Mouse (Mus musculus) MEL (cell line): ENCODE data around the gene Ube2o. TPM values are rescaled to one million over a fixed set of nuclear protein-coding genes. Genes with fewer than 3 reads are reported as not detected.

Experiments
- DNase-seq: peaks from one replicate; pipeline ENCODE4 v3.0.0; 2011; ENCODE audit warnings: low read depth, low spot score
- H3K27ac ChIP-seq: 2 replicates; pipeline ENCODE4 v1.5.1; 2012; ENCODE audit warnings: low read depth, mild to moderate bottlenecking, control low read depth, low read length, moderate library complexity; ENCODE audit not compliant: control insufficient read depth
- H3K27me3 ChIP-seq, 2 experiments: fragments of 150-350 bp in 1 of 2; sonication (generic) in 1 of 2; 2 replicates each; pipeline ENCODE4 v1.6.1; 2012; ENCODE audit warnings: low read length in 2 of 2, mild to moderate bottlenecking in 2 of 2, improper control_type of control experiment in 1 of 2, moderate library complexity in 1 of 2; ENCODE audit not compliant: insufficient read depth in 2 of 2, control insufficient read depth in 1 of 2
- H3K36me3 ChIP-seq, 2 experiments: 2 replicates each; pipeline ENCODE4 v1.6.1; 2012 to 2014; ENCODE audit warnings: low read length in 2 of 2, improper control_type of control experiment in 1 of 2, inconsistent platforms in 1 of 2, mild to moderate bottlenecking in 1 of 2; ENCODE audit not compliant: insufficient read depth in 2 of 2, control insufficient read depth in 1 of 2
- H3K4me1 ChIP-seq, 2 experiments: fragments of 150-350 bp in 1 of 2; sonication (generic) in 1 of 2; 2 replicates each; pipeline ENCODE4 v1.6.1; 2012; ENCODE audit warnings: low read length in 2 of 2, improper control_type of control experiment in 1 of 2, mild to moderate bottlenecking in 1 of 2; ENCODE audit not compliant: insufficient read depth in 2 of 2, control insufficient read depth in 1 of 2
- H3K4me3 ChIP-seq, 2 experiments: fragments of 150-350 bp in 1 of 2; sonication (generic) in 1 of 2; 2 replicates each; pipeline ENCODE4 v1.5.1; 2012; ENCODE audit warnings: low read depth in 2 of 2, low read length in 2 of 2, mild to moderate bottlenecking in 2 of 2, moderate library complexity in 2 of 2, control low read depth in 1 of 2, improper control_type of control experiment in 1 of 2; ENCODE audit not compliant: control insufficient read depth in 1 of 2, insufficient read depth in 1 of 2
- H3K79me2 ChIP-seq: 2 replicates; pipeline ENCODE4 v1.6.1; 2012; ENCODE audit warnings: mild to moderate bottlenecking, low read length, moderate library complexity; ENCODE audit not compliant: control insufficient read depth, poor library complexity, insufficient read depth
- H3K9ac ChIP-seq: 2 replicates; pipeline ENCODE4 v1.6.1; 2012; ENCODE audit warnings: low read depth, mild to moderate bottlenecking, control low read depth, low read length, moderate library complexity; ENCODE audit not compliant: control insufficient read depth, poor library complexity, severe bottlenecking
- H3K9me3 ChIP-seq: fragments of 150-350 bp; sonication (generic); replicated peaks from 2 replicates; pipeline ENCODE4 v1.6.1; 2012; ENCODE audit warnings: mild to moderate bottlenecking, low read length, improper control_type of control experiment, moderate library complexity; ENCODE audit not compliant: insufficient read depth
- MAX ChIP-seq: IDR thresholded peaks from 2 replicates; pipeline ENCODE4 v1.6.1; 2011; ENCODE audit warnings: low read length, improper control_type of control experiment
- NELFE ChIP-seq: IDR thresholded peaks from 2 replicates; pipeline ENCODE4 v1.6.1; 2011; ENCODE audit warnings: low read depth, low read length, improper control_type of control experiment
- RAD21 ChIP-seq: IDR thresholded peaks from 2 replicates; pipeline ENCODE4 v1.6.1; 2011; ENCODE audit warnings: mild to moderate bottlenecking, low read depth, low read length, improper control_type of control experiment
- polyA plus RNA-seq, 2 experiments: library from polyadenylated mRNA; stranded (reverse) in 1 of 2; unstranded in 1 of 2; fragments of >175 nt in 1 of 2; fragments of >200 nt in 1 of 2; gene quantifications; 2 replicates each; pipeline versions ENCODE4 v1.2.1 to v1.2.4; 2012; ENCODE audit warnings: low replicate concordance in 2 of 2, low read depth in 1 of 2; ENCODE audit not compliant: insufficient read length in 2 of 2, insufficient read depth in 1 of 2, missing spikeins in 1 of 2
- total RNA-seq: library from RNA; depleted of rRNA; stranded (reverse); fragments of 300-350 nt; gene quantifications from 2 replicates; pipeline ENCODE4 v1.2.3, GENCODE M21; 2012; rRNA removed

The Ube2o gene
- total and polyA plus RNA-seq, 3 experiments: 22.9 to 42.8 TPM; not detected in 1

DNA sequence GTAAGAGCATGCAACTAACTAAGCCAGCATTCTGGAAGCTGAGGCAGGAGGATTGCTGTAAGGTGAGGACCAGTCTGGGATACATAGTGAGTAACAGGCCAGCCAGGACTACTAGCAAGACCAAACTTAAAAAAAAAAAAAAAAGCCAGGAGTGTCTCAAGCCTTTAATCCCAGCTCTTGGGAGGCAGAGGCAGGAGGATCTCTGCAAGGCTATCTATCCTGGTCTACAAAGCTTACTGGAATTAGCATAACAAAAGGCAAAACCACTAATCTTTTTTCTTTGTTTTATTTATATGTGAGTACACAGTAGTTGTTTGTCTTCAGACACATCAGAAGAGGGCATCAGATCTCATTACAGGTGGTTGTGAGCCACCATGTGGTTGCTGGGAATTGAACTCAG is 93.0 kb downstream of the Ube2o start:
- H3K27ac ChIP-seq: no peak overlapping the region
- no peaks in the 10 kb centered on the region for H3K27me3 ChIP-seq
- TF ChIP-seq MAX (no peak), RAD21 (no peak), NELFE (no peak)
- H3K4me1 ChIP-seq: peaks cover 5 to 19% of the 10 kb centered on the region in 2 experiments; a peak in 3 of 4 replicates
- no peak overlapping the region for H3K4me3 ChIP-seq
- DNase-seq: no peak
- no peak overlapping the region for H3K9ac ChIP-seq
- H3K36me3 ChIP-seq: peaks cover 12 to 19% of the 10 kb centered on the region in 2 experiments; a peak in 3 of 4 replicates
- H3K79me2 ChIP-seq: peaks cover 19% of the 10 kb centered on the region
- no peaks in the 10 kb centered on the region for H3K9me3 ChIP-seq

Other genes with a start within 250 kb of the Ube2o start
- gene Foxj1, start 246.0 kb downstream of the Ube2o start, total RNA-seq: 0.08 TPM in 1 of 2 replicates, not detected in the other
- under 1 TPM in 1 of 2 experiments, not detected in 1; 0.07 TPM for gene Foxj1, start 246.0 kb downstream of the Ube2o start, polyA plus RNA-seq
- 4.6 and 7.5 TPM in 2 replicates for gene Rnf157, start 168.4 kb downstream of the Ube2o start, total RNA-seq
- 10 to 100 TPM in 1 of 2 experiments, not detected in 1; 10.9 TPM for gene Rnf157, start 168.4 kb downstream of the Ube2o start, polyA plus RNA-seq
- gene Ubald2, start 147.4 kb downstream of the Ube2o start, total RNA-seq: 56.8 and 66.2 TPM in 2 replicates
- gene Ubald2, start 147.4 kb downstream of the Ube2o start, polyA plus RNA-seq: 10 to 100 TPM in 1 of 2 experiments, not detected in 1; 77.7 TPM
- not detected in 2 replicates for gene Qrich2, start 115.2 kb downstream of the Ube2o start, total RNA-seq
- under 1 TPM in 1 of 2 experiments, not detected in 1; 0.11 TPM for gene Qrich2, start 115.2 kb downstream of the Ube2o start, polyA plus RNA-seq
- gene Prpsap1, start 87.2 kb downstream of the Ube2o start, total RNA-seq: 142 and 155 TPM in 2 replicates
- gene Prpsap1, start 87.2 kb downstream of the Ube2o start, polyA plus RNA-seq: 100 to 1,000 TPM in 1 of 2 experiments, not detected in 1; 112 TPM
- gene Sphk1, start 50.5 kb downstream of the Ube2o start, total RNA-seq: 77.5 and 127 TPM in 2 replicates
- 10 to 100 TPM in 1 of 2 experiments, not detected in 1; 53.5 TPM for gene Sphk1, start 50.5 kb downstream of the Ube2o start, polyA plus RNA-seq
- gene Aanat, start 5.0 kb upstream of the Ube2o start, total RNA-seq: not detected in 2 replicates
- not detected for gene Aanat, start 5.0 kb upstream of the Ube2o start, polyA plus RNA-seq
- gene Rhbdf2, start 45.6 kb upstream of the Ube2o start, total RNA-seq: 6.4 and 7.7 TPM in 2 replicates
- 10 to 100 TPM in 1 of 2 experiments, not detected in 1; 13.7 TPM for gene Rhbdf2, start 45.6 kb upstream of the Ube2o start, polyA plus RNA-seq
- gene Prcd, start 72.1 kb upstream of the Ube2o start, total RNA-seq: 50.0 and 72.2 TPM in 2 replicates
- 10 to 100 TPM in 1 of 2 experiments, not detected in 1; 44.4 TPM for gene Prcd, start 72.1 kb upstream of the Ube2o start, polyA plus RNA-seq
- gene Cygb, start 72.9 kb upstream of the Ube2o start, total RNA-seq: 2.1 and 2.2 TPM in 2 replicates
- 1 to 10 TPM in 1 of 2 experiments, not detected in 1; 8.7 TPM for gene Cygb, start 72.9 kb upstream of the Ube2o start, polyA plus RNA-seq
- not detected in 2 replicates for gene St6galnac1, start 194.1 kb upstream of the Ube2o start, total RNA-seq
- not detected for gene St6galnac1, start 194.1 kb upstream of the Ube2o start, polyA plus RNA-seq
- 2.7 and 2.9 TPM in 2 replicates for gene Mxra7, start 246.6 kb upstream of the Ube2o start, total RNA-seq
- 1 to 10 TPM in 1 of 2 experiments, not detected in 1; 9.3 TPM for gene Mxra7, start 246.6 kb upstream of the Ube2o start, polyA plus RNA-seq